Mouse (Mus musculus) ovary, postnatal 14 days (tissue): Measurements from ENCODE around the gene Olfr272.

ENCODE experiments used
- DNase-seq: peaks from one replicate; pipeline ENCODE4 v3.0.0; 2022; ENCODE audit warnings: low spot score

Gene Olfr272

DNA sequence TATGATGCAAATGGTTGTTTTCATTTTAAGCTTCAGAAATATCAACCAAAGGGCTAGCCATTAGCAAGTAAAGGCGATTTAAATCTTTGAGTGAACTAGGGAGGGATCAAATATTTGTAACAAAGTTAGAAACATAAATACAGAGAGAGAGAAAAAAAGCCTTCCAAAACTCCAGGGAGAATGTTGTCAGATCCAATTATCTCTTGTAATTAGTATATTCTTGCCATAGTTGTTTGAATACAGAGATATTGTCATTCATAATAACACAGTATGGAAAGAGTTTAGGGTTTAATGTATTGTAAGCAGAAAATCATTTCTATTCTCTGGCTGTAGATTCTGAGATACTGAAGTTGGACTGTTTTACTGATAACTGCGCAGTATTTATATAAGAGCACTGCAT lies at the start of gene Olfr272:
TSS of gene Olfr272 (minus strand) at position 101 of the 400 bp plus-strand sequence.
- DNase-seq, result no peak

DNA sequence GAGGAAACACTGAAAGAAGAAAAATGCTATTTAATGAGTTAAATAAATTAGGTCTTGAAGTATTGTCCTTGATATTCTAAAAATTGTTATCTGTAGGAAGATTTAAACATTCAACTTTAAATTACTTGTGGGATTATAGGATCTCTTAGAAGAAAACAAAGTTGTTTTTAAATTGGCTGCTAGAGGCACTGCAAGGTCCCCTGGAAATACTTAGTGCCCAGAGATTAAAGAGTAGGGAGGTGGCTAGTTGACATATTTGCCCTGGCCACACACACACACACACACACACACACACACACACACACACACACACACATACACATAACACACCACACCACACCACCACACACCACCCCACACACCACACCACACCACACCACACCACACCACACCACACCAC lies 45.3 kb upstream of the Olfr272 start, which contains the start of gene Olfr270:
TSS of gene Olfr270 (plus strand) at position 301 of the 400 bp plus-strand sequence.
- DNase-seq, result no peak

DNA sequence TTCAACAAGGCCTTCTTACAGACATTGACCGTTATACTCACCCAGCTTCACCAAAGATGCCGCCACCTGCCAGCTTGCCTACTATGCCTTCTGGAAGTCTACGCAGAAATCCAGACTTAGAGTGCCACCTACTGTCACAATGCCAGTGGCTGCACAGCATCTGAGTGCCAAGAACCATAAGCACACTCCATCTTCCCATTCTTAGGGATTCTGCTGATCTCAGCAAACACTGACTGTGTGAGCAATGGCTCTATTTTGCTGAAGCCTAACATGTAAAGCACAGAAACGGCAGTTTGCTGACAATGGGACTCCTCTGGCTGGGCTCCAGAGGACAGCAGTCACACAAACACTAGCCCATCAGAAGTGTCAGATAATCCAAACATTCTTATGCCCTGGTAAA lies 39.7 kb upstream of the Olfr272 start:
- no peak for DNase-seq

DNA sequence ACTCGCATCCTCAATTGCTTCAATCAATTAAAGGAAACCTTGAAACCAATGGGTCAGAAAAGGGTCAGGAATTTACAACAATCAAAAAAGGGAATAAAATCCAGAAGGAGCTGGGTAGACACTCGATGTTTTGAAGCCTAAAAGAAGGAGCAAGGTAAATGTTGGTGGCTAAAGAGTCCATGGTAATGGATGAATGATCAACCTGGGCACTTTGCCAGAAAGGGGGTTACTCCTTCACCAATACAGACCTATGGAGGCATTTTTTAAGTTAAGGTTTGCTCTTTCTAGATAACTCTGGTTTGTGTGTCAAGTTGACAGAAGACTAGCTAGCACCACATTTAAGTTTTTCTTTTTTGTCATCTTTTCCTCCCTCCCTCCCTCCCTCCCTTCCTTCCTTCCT lies 30.0 kb upstream of the Olfr272 start:
- DNase-seq, result no peak

DNA sequence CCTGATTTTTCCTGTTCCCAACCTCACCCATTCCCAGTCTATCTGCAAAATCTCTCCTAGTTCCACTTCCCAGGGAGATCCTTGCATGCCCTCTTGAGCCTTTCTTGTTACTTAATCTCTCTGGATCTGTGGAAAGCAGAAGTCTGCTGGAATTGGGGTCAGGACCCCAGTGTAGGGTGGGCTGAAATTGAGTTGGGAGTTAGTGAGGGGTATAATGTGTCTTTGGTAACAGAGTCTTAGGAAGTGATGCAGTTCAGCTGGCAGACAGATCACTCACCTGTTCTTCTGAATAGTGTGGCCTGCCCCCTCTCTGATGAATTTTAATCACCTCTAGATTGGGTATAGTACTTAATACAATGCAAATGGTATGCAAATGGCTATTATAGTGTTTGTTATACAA lies 27.7 kb upstream of the Olfr272 start:
- DNase-seq, result no peak

DNA sequence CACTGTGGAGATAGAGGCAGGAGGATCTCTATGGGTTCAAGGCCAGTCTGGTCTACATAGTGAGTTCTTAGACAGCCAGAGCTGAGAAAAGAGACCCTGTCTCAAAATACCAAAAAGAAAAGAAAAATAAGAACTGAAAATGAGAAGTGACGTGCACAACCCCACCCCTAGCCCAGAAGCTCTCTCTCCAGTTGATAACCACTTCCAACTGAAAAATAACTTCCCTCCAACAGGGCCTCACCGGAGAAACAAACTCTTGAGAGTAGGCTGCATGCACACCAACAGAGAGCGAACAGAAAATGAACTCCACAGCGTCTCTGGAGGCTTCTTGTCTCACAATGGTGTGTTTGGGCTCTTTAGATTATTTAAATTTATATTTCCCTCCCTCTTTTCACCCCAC lies 11.5 kb upstream of the Olfr272 start:
- no peak for DNase-seq

DNA sequence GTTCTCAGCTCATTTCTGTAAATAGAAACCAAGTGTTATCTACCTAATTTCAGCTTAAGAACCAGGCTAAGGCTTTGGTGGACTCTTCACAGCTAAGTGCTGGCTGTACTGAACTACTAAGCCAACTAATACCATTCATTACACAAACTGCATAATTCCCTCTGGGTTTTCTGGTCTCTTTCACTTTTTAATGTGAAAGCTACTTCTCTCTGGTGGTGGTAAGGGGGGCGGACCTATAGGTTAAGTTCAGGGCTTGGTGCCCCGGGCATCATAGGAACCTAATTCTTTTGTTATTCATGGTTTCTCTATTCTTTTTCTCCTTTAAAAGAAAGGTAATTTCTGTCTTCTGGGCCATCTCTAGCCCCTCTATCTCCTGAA lies 1.7 kb downstream of the Olfr272 start:
- no peak for DNase-seq

DNA sequence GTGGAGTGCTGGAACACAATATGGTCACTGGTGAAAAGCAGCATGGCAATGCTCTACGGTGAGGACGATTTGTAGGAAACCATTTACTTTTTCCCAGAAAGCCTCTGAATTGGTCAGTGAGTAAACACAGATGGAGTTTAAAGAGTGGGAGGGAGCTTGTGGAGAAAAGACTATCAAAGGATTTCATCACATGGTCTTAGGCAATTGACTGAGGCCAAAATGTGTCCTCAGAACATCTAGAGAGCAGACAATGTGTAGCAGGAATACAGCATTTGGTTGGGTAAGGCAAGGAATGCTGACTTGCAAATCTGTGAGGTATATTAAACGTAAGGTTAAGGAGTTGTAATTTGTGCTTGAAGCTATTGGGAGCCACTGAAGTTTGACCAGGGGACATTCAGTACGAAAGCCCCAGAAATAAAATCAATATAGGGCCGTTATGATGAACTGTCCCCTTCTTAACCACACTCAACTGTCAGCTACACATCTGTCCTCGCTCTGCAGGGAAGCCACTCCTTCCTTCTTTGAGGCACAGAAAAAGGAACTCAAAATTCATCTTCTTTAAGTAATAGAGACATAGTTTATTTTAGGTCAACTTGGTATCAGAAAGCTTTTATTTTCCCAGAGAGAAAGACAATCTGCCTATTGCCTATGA lies 2.2 kb downstream of the Olfr272 start:
- DNase-seq, result no peak

DNA sequence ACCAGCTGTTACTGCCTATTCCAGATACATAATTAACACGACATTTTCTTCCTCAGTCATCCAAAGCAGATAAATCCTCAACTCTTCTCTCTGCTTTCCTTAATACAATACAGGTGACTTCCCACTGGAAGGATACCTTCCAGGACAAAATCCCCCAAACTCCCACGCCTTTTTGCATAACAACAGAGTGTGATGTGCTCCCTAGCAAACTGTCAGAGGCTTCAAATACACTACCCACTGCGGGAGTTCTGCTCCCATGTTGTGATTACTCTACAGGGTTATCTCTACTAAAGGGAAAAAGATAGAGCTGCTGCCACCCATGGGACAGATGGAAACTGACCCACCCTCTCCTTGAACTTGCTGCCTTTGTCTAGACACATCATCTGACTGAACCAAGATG lies 6.6 kb downstream of the Olfr272 start:
- DNase-seq, result no peak

DNA sequence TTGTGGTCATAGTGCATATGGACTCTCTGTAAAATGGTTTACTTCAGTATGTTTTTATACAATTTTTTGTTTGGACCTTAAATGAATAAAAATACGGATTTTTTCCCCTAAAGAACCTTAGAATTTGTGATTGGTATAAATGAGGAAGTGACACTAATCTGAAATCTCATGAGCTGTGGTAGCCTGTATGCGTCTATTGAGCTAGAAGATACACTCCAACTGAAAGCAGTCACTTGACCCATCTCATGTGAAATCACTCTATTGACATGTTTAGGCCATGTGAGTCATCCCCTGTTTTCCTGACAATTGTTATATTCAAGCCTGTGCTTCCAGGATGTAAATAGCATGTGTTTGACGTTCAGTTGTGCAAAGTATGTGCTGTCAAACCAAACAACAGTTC lies 9.4 kb downstream of the Olfr272 start:
- no peak for DNase-seq

DNA sequence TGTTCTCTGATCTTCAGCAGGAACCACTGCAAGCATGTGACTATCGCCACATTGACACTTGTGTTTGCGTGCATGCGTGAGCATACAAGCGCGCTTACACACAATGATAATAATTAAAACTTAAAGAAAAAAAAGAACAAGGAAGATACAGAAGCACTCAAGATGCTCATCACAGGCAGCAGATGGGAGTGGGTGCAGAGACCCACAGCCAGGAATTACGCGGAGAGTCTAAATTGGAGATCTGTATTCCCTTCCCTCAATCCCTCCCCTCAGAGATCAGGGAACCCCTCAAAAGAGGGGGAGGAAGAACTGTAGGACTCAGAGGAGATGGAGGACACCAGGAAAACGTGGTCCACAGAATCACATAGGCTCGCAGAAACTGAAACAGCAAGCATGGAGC lies 54.8 kb downstream of the Olfr272 start:
- no peak for DNase-seq
